Mouse (Mus musculus) c-Kit-positive CD71-positive TER-119-negative erythroid progenitor cells, embryonic 14.5 days (primary cell): ENCODE measurements at regions not wholly inside any gene's neighbourhood (a gene's known extent, or its start where the extent isn't known, plus 50 kb on each side); places are given as distances from the start of the nearest gene placed in this dataset.
"Not testable (repeated sequence)": the region's sequence is repeated elsewhere in the genome, so short reads cannot be mapped to it uniquely, and the experiment has no call there.

Experiments
- DNase-seq: peaks from one replicate; pipeline ENCODE4 v3.0.0-alpha.2; 2013; ENCODE audit warnings: low read depth

DNA sequence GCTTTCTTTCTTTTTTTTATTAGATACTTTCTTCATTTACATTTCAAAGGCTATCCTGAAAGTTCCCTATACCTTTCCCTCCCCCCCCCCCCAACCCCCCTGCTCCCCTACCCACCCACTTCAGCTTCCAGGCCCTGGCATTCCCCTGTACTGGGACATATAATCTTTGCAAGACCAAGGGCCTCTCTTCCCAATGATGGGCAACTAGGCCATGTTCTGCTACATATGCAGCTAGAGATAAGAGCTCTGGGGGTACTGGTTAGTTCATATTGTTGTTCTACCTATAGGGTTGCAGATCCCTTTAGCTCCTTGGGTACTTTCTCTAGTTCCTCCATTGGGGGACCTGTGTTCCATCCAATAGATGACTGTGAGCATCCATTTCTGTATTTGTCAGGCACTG lies 55.6 kb upstream of the Slc1a3 start:
- not testable (repeated sequence) for DNase-seq

DNA sequence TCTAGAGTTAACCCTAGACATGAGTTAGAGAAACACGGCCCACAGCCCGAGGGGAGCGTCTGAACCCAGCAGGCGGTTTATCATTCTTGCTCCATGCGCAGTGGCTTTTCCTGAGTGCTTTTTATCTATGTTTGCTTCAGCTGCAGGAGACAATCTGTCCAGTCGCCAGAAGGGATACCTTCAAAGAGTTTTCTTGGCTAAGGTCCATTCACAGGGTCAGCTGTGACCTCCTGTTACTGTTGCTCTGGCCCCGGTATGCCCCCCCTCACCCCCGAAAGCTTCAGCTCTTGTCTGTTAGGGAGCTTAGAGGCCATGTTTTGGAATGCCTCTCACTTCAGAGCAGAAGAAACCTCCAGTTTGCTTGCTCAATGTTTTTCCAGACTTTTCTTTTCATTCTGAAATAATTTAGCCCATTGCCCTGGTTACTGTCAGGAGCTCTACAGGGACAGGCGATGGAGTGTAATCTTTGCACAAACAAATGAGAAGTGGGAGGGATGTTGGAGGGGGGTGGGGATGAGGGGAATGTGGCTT lies 51.2 kb upstream of the Slc1a3 start:
- DNase-seq = peak; percentile 60

DNA sequence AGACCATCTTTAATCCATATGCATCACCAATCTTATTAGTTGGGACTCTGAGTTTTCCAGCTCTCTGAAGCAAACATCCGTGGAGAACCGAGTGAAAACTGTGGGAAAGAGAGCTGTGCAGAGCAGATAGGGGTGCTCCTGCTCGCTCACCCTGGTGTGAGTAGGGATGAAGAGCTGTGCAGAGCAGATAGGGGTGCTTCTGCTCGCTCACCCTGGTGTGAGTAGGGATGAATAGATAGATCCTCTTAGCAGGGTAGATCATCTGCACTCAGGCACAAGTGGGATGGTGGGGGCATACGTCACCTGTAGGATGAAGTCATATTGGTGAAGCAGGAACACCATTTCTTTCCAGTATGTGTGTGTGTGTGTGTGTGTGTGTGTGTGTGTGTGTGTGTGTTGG lies 50.6 kb upstream of the Slc1a3 start:
- DNase-seq = no peak
